Mouse (Mus musculus) CD8-positive naive resting alpha-beta T cell, adult 2 months (primary cell): ENCODE results near the gene Sparcl1.

Experiments used
- DNase-seq, 2 experiments: peaks; one replicate each; pipeline ENCODE4 v3.0.0; 2022; ENCODE audit warnings: low read depth in 2 of 2, low spot score in 2 of 2

Gene Sparcl1

DNA sequence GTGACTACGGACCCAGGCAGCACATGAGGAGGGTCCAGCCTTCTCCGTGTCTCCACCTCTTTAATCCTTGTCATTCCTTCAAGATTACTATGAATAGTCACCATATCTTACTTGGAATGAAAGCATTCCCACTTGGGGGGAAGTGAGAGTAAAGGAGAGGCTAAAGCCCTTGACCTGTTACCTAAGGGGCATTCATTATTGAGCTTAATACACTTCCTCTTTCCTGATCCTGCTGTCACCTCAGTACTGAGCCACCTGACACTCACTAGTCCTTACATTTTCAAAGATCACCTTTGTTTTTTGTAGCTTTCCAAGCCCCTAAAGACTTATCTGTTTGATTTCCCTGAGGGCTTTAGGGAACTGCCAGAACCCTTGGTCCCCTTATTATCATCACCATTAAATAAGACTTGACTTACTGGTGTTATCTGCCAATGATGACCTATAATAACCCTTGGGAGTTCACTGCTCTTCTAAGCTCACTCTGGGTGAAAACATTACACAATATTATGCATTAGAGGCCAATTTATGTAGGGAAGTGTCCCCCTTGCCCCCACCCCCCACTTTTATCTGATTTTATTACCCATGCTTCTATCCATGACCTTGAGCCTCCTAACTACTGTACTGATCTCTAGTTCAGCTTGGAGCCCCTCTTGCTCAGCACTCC is 81.0 kb downstream of the Sparcl1 start:
- no peak for DNase-seq
